Mouse (Mus musculus) heart, adult 2 months (tissue): ENCODE measurements around the gene Padi1.

Source experiments
- CTCF ChIP-seq: fragments of 200-600 bp; IDR thresholded peaks from 2 replicates; pipeline ENCODE4 v1.8.1; 2022; ENCODE audit warnings: antibody characterized with exemption, mild to moderate bottlenecking, moderate library complexity
- EP300 ChIP-seq: fragments of 200-500 bp; IDR thresholded peaks from 2 replicates; pipeline ENCODE4 v1.6.1; 2011; ENCODE audit warnings: low read depth, low read length, control low read depth; ENCODE audit not compliant: insufficient read depth
- POLR2A ChIP-seq: fragments of 200-500 bp; IDR thresholded peaks from 2 replicates; pipeline ENCODE4 v1.6.1; 2011; ENCODE audit warnings: mild to moderate bottlenecking, low read depth, low read length, control low read depth; ENCODE audit not compliant: insufficient read depth

GRCm38 (mm10) chr4:140880207-140880606, 34.6 kb upstream of the Padi1 start:
- TF ChIP-seq CTCF (no peak), POLR2A (no peak), EP300 (no peak)
